Mouse (Mus musculus) ES-E14 (cell line): ENCODE data around the gene Vmn1r65.

Source experiments
- CHD2 ChIP-seq: IDR thresholded peaks from 2 replicates; pipeline ENCODE4 v1.6.1; 2014; ENCODE audit warnings: mild to moderate bottlenecking, low read depth, low read length, inconsistent platforms
- MAFK ChIP-seq: IDR thresholded peaks from 2 replicates; pipeline ENCODE4 v1.6.1; 2014; ENCODE audit warnings: mild to moderate bottlenecking, low read depth, low read length, inconsistent platforms; ENCODE audit not compliant: insufficient read depth

GRCm38 (mm10) chr7:6010910-6011309 is at the start of gene Vmn1r65:
- TF ChIP-seq CHD2 (no peak), MAFK (no peak)
